Mouse (Mus musculus) thymus, adult 18-20 months (tissue): ENCODE measurements at regions not wholly inside any gene's neighbourhood (a gene's known extent, or its start where the extent isn't known, plus 50 kb on each side); places are given as distances from the start of the nearest gene placed in this dataset.
"Not testable (repeated sequence)": the region's sequence is repeated elsewhere in the genome, so short reads cannot be mapped to it uniquely, and the experiment has no call there.

Experiments used
- DNase-seq, 2 experiments: peaks; one replicate each; pipeline ENCODE4 v3.0.0; 2022; ENCODE audit warnings: mixed read lengths in 2 of 2

- DNase-seq: no peak
Measured at GRCm38 (mm10) chr6:22497306-22497705, 141.3 kb upstream of the Fam3c start.

GRCm38 (mm10) chr6:22496471-22496870 lies 140.4 kb upstream of the Fam3c start:
- DNase-seq: no peak

DNA sequence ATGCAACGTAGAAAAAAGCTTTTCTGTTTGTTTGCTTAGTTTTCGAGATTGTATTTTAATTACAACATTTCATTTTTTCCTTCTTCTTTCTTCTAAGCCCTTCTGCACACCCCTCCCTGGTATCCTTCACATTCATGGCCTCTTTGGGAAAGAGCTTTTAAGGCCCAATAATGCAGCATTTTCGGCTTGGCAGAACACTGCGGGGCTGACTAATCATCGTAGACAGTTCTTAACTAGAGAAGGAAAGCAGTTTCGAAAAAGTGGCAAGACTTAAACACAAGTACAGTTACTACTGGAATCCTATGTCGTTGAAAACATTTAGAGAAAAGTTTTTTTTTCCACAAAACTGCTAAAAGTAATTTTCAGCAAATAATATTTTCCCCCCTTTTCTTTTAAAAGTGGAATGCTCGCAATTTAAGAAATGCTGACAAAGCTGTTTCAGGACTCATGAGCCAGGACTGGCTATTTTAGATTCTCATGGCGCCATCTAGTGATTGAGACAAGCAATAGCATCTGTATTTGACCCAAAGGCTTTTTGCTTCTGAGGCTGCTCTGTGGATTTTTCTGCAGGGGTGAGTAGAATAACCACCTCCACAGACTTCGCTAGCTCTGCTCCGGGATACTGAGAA lies 137.7 kb upstream of the Fam3c start:
- DNase-seq: no peak

DNA sequence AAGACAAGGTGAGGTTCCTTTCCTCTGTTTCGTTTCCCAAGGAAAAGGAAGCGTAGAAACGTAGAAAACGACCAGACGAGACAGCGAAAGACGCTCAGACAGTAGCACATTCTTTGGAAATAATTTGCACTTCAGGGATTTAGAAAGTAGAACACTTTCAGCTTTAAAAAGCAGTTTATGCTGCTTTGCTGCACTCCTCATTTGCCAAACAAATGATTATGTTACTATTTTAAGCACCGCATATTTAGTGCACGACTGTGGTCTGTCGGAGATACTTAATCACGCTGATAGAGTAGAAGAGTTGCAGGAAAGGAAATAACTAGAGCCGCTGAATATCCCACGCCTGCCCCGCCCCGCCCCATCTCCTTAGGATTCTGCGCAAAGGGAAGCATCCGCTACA lies 136.9 kb upstream of the Fam3c start:
- no peak for DNase-seq

- DNase-seq: no peak
Measured at GRCm38 (mm10) chr6:22490762-22491161, 134.7 kb upstream of the Fam3c start.

- no peak for DNase-seq
Measured at GRCm38 (mm10) chr6:22487467-22487866, 131.4 kb upstream of the Fam3c start.

GRCm38 (mm10) chr6:22485828-22486518 lies 129.9 kb upstream of the Fam3c start:
- DNase-seq: no peak

DNA sequence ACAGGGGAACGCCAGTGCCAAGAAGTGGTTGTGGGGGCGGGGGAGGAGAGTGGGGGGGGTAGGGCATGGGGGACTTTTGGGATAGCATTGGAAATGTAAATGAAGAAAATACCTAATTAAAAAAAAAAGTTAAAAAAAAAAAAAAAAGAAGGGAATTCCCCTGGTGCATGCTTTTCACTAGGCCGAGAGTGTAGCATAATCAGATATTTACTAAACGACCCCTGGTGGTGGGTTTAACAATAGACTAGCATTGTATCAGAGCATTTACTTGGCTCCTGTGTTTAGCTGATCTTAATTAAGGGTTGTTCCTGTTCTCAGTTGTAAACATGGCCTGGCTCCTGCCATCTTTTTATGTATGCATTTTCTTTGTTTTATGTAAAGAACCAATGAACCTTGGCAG lies 126.2 kb upstream of the Fam3c start:
- DNase-seq: not testable (repeated sequence)

GRCm38 (mm10) chr6:22474604-22475003 lies 118.6 kb upstream of the Fam3c start:
- DNase-seq: no peak

GRCm38 (mm10) chr6:22474011-22474410 lies 118.0 kb upstream of the Fam3c start:
- no peak for DNase-seq

GRCm38 (mm10) chr6:22472400-22472799 lies 116.4 kb upstream of the Fam3c start:
- DNase-seq: not testable (repeated sequence)

DNA sequence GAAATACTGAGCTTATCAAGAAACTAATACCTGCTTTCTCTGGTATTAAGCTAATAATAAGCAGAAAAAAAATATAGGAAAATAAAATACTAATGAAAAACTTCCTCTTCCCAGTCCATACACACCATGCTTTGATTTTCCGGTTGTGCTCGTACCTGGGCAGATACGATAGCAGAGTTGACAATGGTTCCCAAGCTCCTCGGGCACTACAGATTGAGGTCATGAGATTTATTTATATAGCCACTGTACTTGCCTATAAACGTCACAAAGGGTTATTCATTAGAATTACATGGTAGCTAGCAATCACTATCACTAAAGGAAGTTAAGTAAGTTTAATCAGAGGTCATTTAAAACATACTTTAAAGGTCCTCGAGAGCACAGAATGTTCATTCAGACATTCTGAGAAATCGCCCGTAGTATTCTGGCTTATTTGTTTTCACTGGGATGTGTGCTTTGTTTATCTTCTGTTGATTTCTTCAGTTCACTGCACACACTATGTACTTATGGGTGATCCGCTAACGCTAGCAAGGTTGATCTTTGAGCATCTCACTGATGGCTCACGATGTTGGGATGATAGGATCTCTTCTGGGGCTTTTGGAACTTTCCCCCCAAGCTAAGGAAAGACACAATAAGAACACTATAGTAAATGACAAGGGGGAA lies 111.4 kb upstream of the Fam3c start:
- no peak for DNase-seq

- DNase-seq: no peak
Measured at GRCm38 (mm10) chr6:22465926-22466325, 109.9 kb upstream of the Fam3c start.

GRCm38 (mm10) chr6:22459440-22460016 lies 103.5 kb upstream of the Fam3c start:
- DNase-seq: no peak

- no peak for DNase-seq
Measured at GRCm38 (mm10) chr6:22452203-22452602, 96.2 kb upstream of the Fam3c start.

GRCm38 (mm10) chr6:22450501-22450900 lies 94.5 kb upstream of the Fam3c start:
- DNase-seq: no peak

- DNase-seq: no peak
Measured at GRCm38 (mm10) chr6:22448906-22449305, 92.9 kb upstream of the Fam3c start.

DNA sequence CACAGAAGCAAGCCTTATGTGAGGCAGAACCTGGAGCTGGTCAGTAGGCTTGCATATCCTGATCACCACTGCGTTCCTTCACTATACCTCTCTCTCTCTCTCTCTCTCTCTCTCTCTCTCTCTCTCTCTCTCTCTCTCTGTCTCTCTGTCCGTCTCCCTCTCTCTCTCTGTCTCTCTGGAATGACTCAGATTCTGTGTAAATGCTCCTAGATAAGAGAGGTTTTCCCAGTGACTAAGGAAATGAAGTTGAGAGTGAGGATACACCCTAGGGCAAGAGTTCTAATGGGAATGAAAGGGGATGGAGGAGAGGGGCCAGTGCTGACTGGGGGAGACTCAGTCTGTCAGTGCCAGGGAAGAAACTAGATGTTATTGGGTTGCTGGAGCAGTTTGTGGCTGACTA lies 91.6 kb upstream of the Fam3c start:
- DNase-seq: no peak

GRCm38 (mm10) chr6:22446621-22447310 lies 90.7 kb upstream of the Fam3c start:
- no peak for DNase-seq

DNA sequence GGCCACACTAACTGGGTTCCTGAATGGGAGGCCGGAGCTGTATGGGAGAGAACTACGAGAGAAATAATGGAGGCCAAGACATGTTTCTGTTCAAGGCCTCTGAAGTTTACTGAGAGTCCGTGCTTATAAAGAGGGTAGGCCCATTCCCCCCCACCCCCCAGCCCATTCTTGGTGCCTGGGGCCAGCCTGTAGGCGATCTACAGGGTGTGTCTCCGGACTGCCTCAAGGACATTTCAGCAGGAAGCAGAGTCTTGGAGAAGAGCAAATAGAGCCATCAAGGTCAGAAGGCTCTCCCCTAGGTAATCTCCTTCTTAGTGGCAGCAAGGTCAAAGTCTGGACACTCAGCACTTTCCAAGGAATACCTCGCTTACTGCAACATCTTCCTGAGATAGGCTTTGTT lies 88.8 kb upstream of the Fam3c start:
- DNase-seq: not testable (repeated sequence)

GRCm38 (mm10) chr6:22444220-22444619 lies 88.2 kb upstream of the Fam3c start:
- no peak for DNase-seq

DNA sequence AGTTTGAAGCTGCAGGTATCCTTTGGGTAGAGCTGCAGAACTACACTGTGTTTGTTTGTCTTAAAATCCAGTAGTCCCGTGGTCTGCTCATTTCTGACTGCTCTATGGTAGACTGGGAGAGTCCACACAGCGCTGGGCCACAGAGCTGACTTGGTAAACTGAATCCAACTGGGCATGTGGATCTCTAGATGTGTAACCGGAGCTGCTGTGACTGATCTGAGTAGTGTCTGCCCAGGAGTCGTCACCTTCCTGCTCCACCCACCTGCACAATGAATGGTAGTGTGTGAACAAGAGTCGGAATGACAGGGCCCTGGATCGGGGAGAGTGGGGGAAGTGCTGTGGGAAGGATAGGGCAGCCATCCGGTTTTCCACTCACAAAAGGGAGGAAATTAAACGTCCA lies 87.5 kb upstream of the Fam3c start:
- DNase-seq: no peak

DNA sequence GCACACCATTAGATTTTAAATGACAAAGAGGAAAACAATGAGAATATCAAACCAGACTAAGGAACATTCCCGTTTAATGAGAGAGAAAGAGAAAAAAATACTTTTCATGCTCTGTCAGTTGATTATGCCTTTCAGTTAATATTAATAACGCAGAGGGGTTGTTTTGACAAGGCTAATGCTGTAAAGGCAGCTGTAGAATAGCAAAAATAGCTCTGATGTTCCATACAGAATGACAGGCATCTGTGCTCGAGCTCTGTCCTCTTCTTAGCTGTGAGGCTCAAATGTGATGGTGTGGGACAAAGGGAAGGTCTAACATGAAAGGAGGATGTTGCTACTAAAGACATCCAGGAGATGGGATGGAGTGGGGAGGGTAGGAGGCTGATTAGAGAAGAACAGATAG lies 87.1 kb upstream of the Fam3c start:
- no peak for DNase-seq
